Mouse (Mus musculus): ENCODE measurements around the gene Poldip3. TPM values are rescaled to one million over a fixed set of nuclear protein-coding genes. Genes with fewer than 3 reads are reported as not detected.
A peak's percentile ranks its signal among the peaks of the same experiment; 100 is the strongest.
"Not testable (repeated sequence)": the region's sequence is repeated elsewhere in the genome, so short reads cannot be mapped to it uniquely, and the experiment has no call there.

Poldip3 gene
- total RNA-seq, 2 experiments from 2014 or later: 14.1 to 16.9 TPM

GRCm38 (mm10) chr15:83142861-83143260 is 6.3 kb downstream of the Poldip3 start:
- intact Hi-C loops (cut with DNase I): no loop called here
- DNase-seq: no peak

- DNase-seq: no peak
- intact Hi-C loops (cut with DNase I): no loop called here
These were observed 13.5 kb downstream of the Poldip3 start for GRCm38 (mm10) chr15:83135654-83136053.

- DNase-seq: peak in 1 of 2 experiments; percentile 30
- intact Hi-C loops (cut with DNase I): no loop called here
These were observed 14.5 kb downstream of the Poldip3 start for GRCm38 (mm10) chr15:83134671-83135070.

GRCm38 (mm10) chr15:83129530-83130231 is 19.5 kb downstream of the Poldip3 start:
- no peak for DNase-seq
- intact Hi-C loops (cut with DNase I): no loop called here

- intact Hi-C loops (cut with DNase I); DNase-seq: not testable (repeated sequence)
These were observed 22.1 kb downstream of the Poldip3 start for GRCm38 (mm10) chr15:83127037-83127436.

GRCm38 (mm10) chr15:83126582-83126981 is 22.6 kb downstream of the Poldip3 start:
- no peak for DNase-seq
- intact Hi-C loops (cut with DNase I): no loop called here

GRCm38 (mm10) chr15:83124625-83125024 is 24.6 kb downstream of the Poldip3 start:
- no peak for DNase-seq
- intact Hi-C loops (cut with DNase I): no loop called here

GRCm38 (mm10) chr15:83122566-83123145 is 26.5 kb downstream of the Poldip3 start, which contains the start of gene Rrp7a:
Gene Rrp7a (minus strand): TSS chr15:83122801.
- DNase-seq: peak; percentile 91 to 92
- intact Hi-C loops (cut with DNase I): no loop called here

GRCm38 (mm10) chr15:83121709-83122565 is 27.2 kb downstream of the Poldip3 start:
- intact Hi-C loops (cut with DNase I): no loop called here
- no peak for DNase-seq

GRCm38 (mm10) chr15:83118360-83118759 is 30.8 kb downstream of the Poldip3 start:
- DNase-seq: no peak

GRCm38 (mm10) chr15:83115071-83115470 is 34.1 kb downstream of the Poldip3 start:
- DNase-seq: no peak
- intact Hi-C loops (cut with DNase I): no loop called here

More at GRCm38 (mm10) chr15:83118360-83118759, 30.8 kb downstream of the Poldip3 start:
- intact Hi-C loops (cut with DNase I): no loop called here

GRCm38 (mm10) chr15:83114106-83114505 is 35.1 kb downstream of the Poldip3 start:
- intact Hi-C loops (cut with DNase I): no loop called here
- DNase-seq: no peak

GRCm38 (mm10) chr15:83112898-83113297 is 36.3 kb downstream of the Poldip3 start:
- intact Hi-C loops (cut with DNase I): no loop called here
- peak; percentile 62 to 74 for DNase-seq

GRCm38 (mm10) chr15:83111874-83112273 is 37.3 kb downstream of the Poldip3 start:
- no peak for DNase-seq
- intact Hi-C loops (cut with DNase I): no loop called here

- no peak for DNase-seq
- intact Hi-C loops (cut with DNase I): no loop called here
These were observed 37.9 kb downstream of the Poldip3 start for GRCm38 (mm10) chr15:83111290-83111689.

- no peak for DNase-seq
- intact Hi-C loops (cut with DNase I): no loop called here
These were observed 41.4 kb downstream of the Poldip3 start for GRCm38 (mm10) chr15:83107814-83108213.

- intact Hi-C loops (cut with DNase I): no loop called here
- no peak for DNase-seq
These were observed 42.8 kb downstream of the Poldip3 start for GRCm38 (mm10) chr15:83106426-83106825.

GRCm38 (mm10) chr15:83103111-83103510 is 46.1 kb downstream of the Poldip3 start:
- intact Hi-C loops (cut with DNase I): no loop called here
- no peak for DNase-seq

- intact Hi-C loops (cut with DNase I): no loop called here
- no peak for DNase-seq
These were observed 48.9 kb downstream of the Poldip3 start for GRCm38 (mm10) chr15:83100332-83100662.

- intact Hi-C loops (cut with DNase I): no loop called here
These were observed 49.5 kb downstream of the Poldip3 start for GRCm38 (mm10) chr15:83099533-83100331.

More at GRCm38 (mm10) chr15:83099533-83100331, 49.5 kb downstream of the Poldip3 start:
- DNase-seq: peak; percentile 89

Data from gastrocnemius, postnatal 36 days (tissue).